Mouse (Mus musculus) gastrocnemius, postnatal 14 days (tissue): Measurements from ENCODE around the gene Trmt10a. TPM values are rescaled to one million over a fixed set of nuclear protein-coding genes. Genes with fewer than 3 reads are reported as not detected.
A peak's percentile ranks its signal among the peaks of the same experiment; 100 is the strongest.

ENCODE experiments used
- DNase-seq: peaks from one replicate; pipeline ENCODE4 v3.0.0; 2021; ENCODE audit warnings: mixed read lengths
- intact Hi-C: fragments of 180-260 bp; cut with DNase I; formaldehyde crosslinking; loops from one replicate; pipeline ENCODE4 v1.15.1; 2025; ENCODE audit warnings: low total_unique reads
- long read RNA-seq, 2 experiments: library from polyadenylated mRNA; stranded (forward); transcript quantifications; one replicate each; pipeline ENCODE4 v2.0.0; 2021
- total RNA-seq, 2 experiments: library from RNA; stranded (reverse); gene quantifications; 2 replicates each; pipeline ENCODE4 v1.2.3; 2021

The Trmt10a gene
- total RNA-seq = 1 to 10 TPM; 2.4 to 2.5 TPM
- long read RNA-seq, experiment 1, partial matches to known transcripts = 0 of 1 reads
- long read RNA-seq, experiment 1, other reads (novel, unspliced or antisense) = 1 of 1 reads
- long read RNA-seq, experiment 2, full-length matches to known transcripts = 1 of 5 reads
- long read RNA-seq, experiment 2, partial matches to known transcripts = 0 of 5 reads
- long read RNA-seq, experiment 2, other reads (novel, unspliced or antisense) = 4 of 5 reads

- intact Hi-C loops = loop anchor here (10.0 kb wide), 1 partner anchor 279 kb away; the partner anchor contains the start of genes Dnajb14 and H2afz
- peak; percentile 99 for DNase-seq
Observed at GRCm38 (mm10) chr3:138143315-138144059, at the start of gene Trmt10a. Gene Trmt10a (plus strand): TSS chr3:138143448.

GRCm38 (mm10) chr3:138095301-138095700 is 47.9 kb upstream of the Trmt10a start:
- intact Hi-C loops = no loop called here
- no peak for DNase-seq

- no peak for DNase-seq
- intact Hi-C loops = no loop called here
Observed at GRCm38 (mm10) chr3:138095718-138096117, 47.5 kb upstream of the Trmt10a start.

- DNase-seq = no peak
- intact Hi-C loops = no loop called here
Observed at GRCm38 (mm10) chr3:138096263-138097028, 46.8 kb upstream of the Trmt10a start.

GRCm38 (mm10) chr3:138097718-138098117 is 45.5 kb upstream of the Trmt10a start:
- no peak for DNase-seq
- intact Hi-C loops = no loop called here

- intact Hi-C loops = no loop called here
Observed at GRCm38 (mm10) chr3:138101936-138102335, 41.3 kb upstream of the Trmt10a start.

GRCm38 (mm10) chr3:138103690-138104089 is 39.6 kb upstream of the Trmt10a start:
- intact Hi-C loops = no loop called here

More at GRCm38 (mm10) chr3:138101936-138102335, 41.3 kb upstream of the Trmt10a start:
- DNase-seq = no peak

GRCm38 (mm10) chr3:138105056-138105455 is 38.2 kb upstream of the Trmt10a start:
- intact Hi-C loops = no loop called here

More at GRCm38 (mm10) chr3:138103690-138104089, 39.6 kb upstream of the Trmt10a start:
- no peak for DNase-seq

GRCm38 (mm10) chr3:138106887-138107286 is 36.4 kb upstream of the Trmt10a start:
- intact Hi-C loops = no loop called here
- DNase-seq = no peak

More at GRCm38 (mm10) chr3:138105056-138105455, 38.2 kb upstream of the Trmt10a start:
- no peak for DNase-seq

GRCm38 (mm10) chr3:138110910-138111782 is 32.1 kb upstream of the Trmt10a start:
- no peak for DNase-seq
- intact Hi-C loops = no loop called here

GRCm38 (mm10) chr3:138114106-138114505 is 29.1 kb upstream of the Trmt10a start:
- no peak for DNase-seq
- intact Hi-C loops = no loop called here

- DNase-seq = peak; percentile 59
- intact Hi-C loops = no loop called here
Observed at GRCm38 (mm10) chr3:138116871-138117270, 26.4 kb upstream of the Trmt10a start.

GRCm38 (mm10) chr3:138118392-138118791 is 24.9 kb upstream of the Trmt10a start:
- DNase-seq = no peak
- intact Hi-C loops = no loop called here

- DNase-seq = no peak
- intact Hi-C loops = no loop called here
Observed at GRCm38 (mm10) chr3:138118831-138119230, 24.4 kb upstream of the Trmt10a start.

GRCm38 (mm10) chr3:138119444-138120105 is 23.7 kb upstream of the Trmt10a start:
- DNase-seq = no peak
- intact Hi-C loops = no loop called here

- no peak for DNase-seq
- intact Hi-C loops = no loop called here
Observed at GRCm38 (mm10) chr3:138121461-138121860, 21.8 kb upstream of the Trmt10a start.

GRCm38 (mm10) chr3:138123842-138124241 is 19.4 kb upstream of the Trmt10a start:
- intact Hi-C loops = no loop called here
- no peak for DNase-seq

- intact Hi-C loops = no loop called here
- no peak for DNase-seq
Observed at GRCm38 (mm10) chr3:138129110-138129509, 14.1 kb upstream of the Trmt10a start.

GRCm38 (mm10) chr3:138130692-138131091 is 12.6 kb upstream of the Trmt10a start:
- DNase-seq = no peak
- intact Hi-C loops = loop anchor here (10.0 kb wide), 1 partner anchor 46 kb away; no protein-coding TSS in a partner anchor
